Mouse (Mus musculus): ENCODE measurements around the gene Dpp7.

- no peak for TF ChIP-seq CTCF (IDR thresholded peaks at IDR 0.05; ENCODE audit: borderline replicate concordance, insufficient read depth, low read length)
- TF ChIP-seq POLR2A (IDR thresholded peaks at IDR 0.05; ENCODE audit: low read depth, low read length), result no peak
These were observed 27.7 kb downstream of the Dpp7 start for GRCm38 (mm10) chr2:25328440-25328839.
